Mouse (Mus musculus) granulocyte monocyte progenitor cell, adult 5-6 weeks (primary cell): Measurements from ENCODE around the gene Rtn1. TPM values are rescaled to one million over a fixed set of nuclear protein-coding genes. Genes with fewer than 3 reads are reported as not detected.

Experiments used
- ATAC-seq: replicated peaks from 2 replicates; pipeline ENCODE4 v1.8.0; 2016; ENCODE audit warnings: mild to moderate bottlenecking, moderate TSS enrichment, inconsistent platforms; ENCODE audit not compliant: poor library complexity, severe bottlenecking
- total RNA-seq, 2 experiments: library from RNA; stranded (forward) in 1 of 2; stranded (reverse) in 1 of 2; fragments of 200-712, 200-1000 nt in 1 of 2; fragments of >200 nt in 1 of 2; fragmentation: Nextera tagmentation in 1 of 2; gene quantifications; 2 replicates each; pipeline ENCODE4 v1.2.3; 2014 to 2017

Rtn1 gene
- total RNA-seq (2014; fragmentation: Nextera tagmentation) = not detected in 2 replicates
- not detected in 2 replicates for total RNA-seq (2017)

DNA sequence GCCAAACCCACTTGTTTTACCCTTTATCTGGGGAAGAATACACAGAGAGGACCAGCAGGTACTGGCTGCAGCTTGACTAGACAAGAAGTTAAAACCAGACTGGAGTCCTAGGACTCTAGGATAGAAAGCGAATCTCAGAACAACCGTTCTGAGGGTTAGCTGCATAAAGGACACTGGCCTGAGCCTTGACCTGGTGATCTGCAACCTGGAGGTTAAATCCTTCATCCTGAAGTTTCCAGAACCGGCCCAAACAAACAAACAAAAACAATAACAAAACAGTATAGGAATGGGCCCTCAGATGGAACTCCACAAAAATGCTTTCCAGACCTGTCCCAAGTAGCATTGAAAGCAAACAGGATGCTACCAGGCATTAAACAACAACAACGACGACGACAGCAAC, at the start of gene Rtn1:
TSS of gene Rtn1 (minus strand) at position 101 of the 400 bp plus-strand sequence.
- ATAC-seq = no peak

DNA sequence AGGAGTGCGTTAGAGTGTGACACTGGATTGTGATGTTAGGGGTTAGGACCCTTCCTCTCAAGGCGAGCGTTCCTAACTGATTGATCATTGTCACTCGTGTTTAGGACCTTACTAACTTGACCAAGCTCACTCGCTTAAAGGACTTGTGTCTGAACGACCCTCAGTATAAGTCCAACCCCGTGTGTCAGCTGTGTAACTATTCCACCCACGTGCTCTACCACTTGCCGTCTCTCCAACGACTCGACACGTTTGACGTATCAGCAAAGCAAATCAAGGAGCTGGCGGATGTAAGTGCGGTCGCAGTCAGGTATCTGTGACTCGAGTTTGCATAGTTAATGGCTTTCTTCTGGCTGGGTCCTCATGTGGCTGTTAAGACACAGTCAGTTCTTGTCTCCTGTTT, 45.1 kb upstream of the Rtn1 start:
- ATAC-seq = no peak

DNA sequence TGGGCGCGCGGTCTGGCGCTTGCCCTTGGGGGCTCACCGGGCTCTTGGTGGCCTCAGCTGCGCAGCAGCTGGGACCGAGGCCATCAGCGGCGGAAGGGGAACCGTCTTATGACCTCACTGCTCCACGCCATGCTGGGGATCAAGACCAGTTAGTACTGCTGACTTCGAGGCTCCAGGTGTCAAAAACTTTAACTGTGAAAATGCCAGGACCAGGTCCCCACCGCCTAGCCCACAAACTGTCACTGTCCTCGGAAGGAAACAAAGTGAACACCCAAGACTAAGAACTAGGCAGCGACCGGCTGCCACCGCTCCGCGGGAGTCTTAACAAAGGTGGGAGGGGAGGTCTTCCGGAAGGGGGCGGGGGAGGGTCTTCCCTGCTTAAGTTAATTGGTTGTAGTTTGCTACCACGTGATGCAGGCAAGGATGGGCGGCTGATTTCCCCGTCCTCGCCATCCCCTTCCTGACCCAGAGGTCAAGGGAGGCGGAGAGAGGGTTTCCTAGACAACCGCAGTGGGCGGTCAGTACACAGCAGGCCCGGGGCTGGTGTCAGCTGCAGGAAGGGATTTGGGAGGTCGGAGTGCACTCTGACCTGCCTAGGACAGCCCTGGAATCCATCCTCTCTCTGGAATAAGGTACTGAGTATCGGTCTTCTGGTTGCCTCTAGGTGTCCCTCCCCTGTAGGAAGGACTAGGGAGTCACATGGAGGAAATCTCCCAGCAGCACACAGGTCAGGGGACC, 33.2 kb upstream of the Rtn1 start, which contains the start of gene Lrrc9:
TSS of gene Lrrc9 (plus strand) at position 28 of the 738 bp plus-strand sequence.
- peak; percentile 88 for ATAC-seq

DNA sequence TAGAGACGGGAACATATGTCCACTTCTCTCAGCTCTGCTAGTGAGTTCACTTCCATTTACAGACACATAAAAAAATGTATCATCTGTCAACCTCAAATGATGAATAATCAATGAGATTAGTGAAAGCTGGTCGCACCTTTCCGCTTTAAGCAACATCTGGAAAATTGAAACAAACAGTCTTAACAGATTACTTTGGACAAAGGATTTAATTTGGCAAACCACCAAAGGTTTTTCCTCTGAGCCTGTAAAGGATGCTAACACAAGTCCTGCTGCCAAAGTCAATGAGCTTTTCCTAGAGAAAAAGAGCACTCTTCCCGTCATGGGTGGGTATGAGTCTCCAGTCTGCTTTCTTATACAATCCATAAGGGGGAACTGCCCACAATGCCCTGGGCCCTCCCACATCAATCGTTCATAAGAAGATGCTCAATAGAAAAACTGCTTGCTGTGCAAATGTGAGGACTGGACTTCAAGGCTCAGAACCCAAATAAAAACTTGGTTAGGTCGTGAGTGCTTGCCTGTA, 30.2 kb upstream of the Rtn1 start:
- no peak for ATAC-seq

DNA sequence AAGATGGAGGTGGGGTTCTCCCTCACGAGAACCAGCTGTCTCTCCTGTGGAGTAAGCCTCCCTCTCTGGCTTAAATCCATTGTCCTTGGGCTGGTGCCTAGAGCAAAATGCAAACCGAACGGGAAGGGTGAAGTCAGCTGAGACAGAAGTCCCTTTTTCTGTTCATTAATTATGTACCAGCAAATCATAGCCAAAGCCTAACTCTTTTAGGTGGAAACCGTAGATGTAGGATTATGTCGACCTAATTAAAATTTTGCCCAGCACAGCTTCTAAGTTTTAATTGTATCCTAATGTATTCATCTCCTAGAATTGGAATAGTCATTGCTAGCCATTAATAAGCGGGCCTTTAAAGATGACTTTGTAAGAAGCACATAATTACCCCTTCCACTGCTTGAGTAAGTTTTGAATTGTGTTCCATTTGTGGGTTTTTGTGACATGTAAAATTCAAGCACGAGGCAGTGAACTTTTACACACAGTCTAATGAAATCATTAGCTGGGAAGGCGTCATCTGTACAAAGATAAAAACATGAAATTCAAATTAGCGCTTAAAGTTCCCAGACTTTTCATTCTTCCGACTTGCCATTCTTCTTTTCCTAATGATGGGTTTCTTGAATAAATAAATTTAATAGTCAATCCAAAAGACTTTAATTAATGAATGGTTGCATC, 29.0 kb upstream of the Rtn1 start:
- ATAC-seq = no peak

DNA sequence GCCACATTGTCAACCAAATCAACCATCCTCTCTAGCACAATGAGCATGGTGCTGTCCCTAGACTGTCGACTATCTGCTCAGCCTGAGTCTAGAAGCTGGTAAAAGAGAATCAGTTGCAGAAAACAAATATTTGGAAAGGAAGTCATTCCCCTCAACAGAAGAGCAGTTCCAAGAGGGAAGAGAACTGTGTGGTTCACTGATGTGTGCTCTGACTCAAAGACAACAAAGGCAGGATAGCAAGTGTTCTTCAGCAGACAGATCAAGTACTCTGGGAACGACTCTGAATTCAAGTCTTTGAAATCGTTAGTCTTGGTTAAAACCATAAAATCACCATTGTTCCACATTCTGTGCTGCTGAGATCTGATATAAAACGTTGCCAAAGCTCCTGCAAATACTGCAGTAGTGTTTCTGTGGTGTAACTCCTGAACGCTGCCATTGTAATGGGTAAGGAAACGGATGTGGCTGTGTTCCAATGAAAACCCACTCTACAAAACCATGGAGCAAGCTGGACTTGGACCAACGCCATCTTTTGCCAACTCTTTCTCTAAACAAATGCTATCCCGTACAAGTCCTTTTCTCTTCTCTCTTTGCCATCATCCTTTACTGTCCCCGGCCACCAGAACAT, 24.5 kb upstream of the Rtn1 start:
- ATAC-seq = no peak

DNA sequence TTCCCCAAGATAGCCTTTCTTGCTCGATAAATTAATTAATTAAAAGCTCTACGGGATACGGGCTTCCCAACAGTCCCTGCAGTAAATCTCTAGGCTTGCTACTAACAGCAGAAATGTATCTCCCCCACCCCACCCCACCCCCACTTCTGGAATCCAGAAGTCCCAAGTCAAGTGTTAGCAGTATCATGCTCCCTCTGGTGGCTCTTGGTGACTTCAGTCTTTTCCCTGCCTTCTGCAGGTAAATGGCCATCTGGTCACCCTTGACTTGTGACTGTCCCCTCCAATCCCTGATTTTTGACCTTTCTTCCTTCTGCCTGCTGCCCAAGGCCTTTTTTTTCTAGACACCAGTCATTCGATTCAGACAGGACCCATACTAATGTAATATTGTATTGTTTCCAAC, 23.4 kb upstream of the Rtn1 start:
- ATAC-seq = no peak

DNA sequence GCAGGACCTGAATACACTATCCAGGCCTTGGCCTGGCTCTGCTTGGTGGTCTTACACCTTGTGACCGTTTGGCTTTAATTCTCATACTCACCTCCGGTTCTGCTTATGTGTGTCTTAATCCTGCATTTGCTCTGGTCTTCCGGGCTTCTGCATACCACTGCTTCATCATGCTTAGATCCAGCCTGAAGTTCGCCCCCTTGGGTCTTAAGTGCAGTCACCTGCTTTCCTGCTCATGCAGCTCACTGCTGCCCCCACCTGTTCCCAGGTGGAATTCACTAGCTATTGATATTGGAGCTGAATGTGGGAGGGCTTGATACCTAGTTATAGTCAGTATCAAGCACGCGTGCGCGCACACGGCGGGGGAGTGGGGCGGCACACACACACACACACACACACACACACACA, 18.9 kb upstream of the Rtn1 start:
- peak; percentile 78 for ATAC-seq

DNA sequence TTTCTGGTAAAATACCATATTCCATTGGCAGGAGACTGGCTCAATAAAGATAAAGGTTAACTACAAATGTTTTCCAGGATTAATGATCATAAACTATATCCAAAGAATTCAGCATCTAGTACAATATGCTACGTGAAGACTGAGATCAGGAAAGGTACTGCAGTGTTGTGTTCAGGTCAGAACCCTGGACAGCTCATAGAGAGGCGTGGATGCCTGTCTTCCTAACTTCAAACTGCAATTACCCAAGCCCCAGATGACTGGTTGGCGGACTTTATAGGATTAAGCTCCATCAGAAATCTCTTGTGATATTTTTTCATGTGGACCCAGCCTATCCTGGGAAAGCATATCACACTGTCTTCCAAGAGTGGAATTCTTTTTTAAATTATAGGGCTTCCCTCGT, 13.8 kb upstream of the Rtn1 start:
- ATAC-seq = no peak

DNA sequence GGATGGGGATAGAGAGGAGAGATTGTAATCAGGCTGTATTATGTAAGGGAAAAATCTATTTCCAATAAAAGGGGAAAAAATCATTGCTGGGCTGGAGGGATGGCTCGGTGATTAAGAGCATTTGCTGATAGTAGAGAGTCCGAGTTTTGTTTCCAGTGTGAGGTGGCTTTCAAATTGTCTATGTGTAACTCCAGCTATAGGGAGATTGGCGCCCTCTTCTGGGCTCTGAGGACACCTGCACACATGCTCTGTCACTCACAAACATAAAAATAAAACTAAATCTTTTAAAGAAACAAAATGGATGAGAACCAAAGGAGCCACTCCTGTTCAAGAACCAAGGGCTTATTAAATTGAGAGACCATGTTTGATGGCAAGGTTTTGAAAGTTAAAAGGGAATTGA, 8.9 kb upstream of the Rtn1 start:
- no peak for ATAC-seq

DNA sequence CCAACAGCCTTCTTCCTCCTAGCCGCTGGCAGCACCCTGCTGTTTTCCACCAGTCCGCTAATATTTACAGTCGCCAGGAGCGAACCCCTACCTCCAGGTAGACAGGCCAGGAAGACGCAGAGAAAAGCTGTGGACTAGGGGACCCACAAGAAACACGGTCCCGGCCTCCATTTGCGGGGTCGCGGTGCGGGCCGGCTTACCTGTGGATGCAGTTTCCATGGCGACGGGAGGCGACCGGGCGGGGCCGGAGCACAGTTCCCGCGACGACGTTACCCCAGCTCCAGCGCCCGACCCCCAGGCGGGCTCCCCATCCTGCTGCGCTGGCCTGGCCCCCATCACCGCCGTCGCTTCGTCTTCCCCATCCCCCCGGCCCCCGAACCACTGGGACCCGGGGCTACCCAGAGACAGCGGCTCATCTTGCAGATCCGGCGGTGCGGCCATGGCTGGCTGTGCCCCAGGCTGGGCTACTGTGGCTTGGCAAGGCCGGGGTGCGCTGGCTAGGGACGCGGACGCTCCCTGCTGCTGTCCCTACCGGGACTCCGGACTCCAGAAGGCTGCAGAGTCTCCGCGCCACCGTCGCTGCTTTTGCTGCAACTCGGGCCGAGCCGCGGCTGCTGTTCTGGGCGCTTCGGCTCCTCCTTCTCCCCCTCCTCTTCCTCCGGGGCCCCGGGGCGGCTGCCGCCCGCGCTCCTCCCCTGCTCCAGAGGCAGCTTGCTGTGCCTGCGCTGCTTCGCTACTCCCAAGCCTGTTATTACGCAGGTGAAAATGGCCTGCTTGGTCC, 553 bp downstream of the Rtn1 start:
- ATAC-seq = peak; percentile 77

DNA sequence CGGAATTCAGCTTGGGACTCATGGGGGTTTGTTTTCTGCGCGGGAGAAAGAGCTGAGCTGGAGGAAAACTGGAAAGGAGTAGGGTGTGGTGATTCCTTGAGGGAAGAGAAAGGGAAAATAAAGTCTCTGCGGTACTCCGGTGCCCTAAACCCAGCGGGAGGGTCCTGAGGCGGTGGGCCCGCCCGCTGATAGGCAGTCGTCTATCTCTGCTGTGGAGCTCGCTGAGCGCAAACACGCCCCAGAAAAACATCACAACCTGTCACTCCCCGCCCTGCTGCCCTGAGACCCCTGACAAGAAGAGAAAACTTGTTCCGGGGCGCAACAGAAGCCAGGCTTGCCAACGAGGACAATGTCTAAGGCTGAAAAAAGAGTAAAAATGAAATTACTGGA, 1.1 kb downstream of the Rtn1 start:
- ATAC-seq = no peak

DNA sequence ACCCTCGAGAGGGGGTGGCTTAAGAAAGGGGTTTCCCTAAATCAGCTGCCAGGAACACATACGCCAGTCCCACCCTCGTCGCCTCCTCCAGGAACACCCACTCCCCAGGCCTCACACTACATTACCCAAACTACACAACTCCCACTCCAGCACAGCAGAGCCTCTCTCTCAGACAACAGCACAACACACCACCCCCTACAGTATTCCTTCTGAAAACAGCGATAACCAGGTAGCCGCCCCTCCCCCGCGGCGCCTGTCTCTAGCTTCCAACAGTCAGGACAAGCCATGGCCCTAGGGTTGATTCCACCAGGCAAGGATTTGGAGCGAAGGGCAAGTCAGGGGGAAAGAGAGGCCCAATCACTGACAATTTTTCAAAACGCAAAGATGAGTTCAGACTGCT, 1.7 kb downstream of the Rtn1 start:
- no peak for ATAC-seq

DNA sequence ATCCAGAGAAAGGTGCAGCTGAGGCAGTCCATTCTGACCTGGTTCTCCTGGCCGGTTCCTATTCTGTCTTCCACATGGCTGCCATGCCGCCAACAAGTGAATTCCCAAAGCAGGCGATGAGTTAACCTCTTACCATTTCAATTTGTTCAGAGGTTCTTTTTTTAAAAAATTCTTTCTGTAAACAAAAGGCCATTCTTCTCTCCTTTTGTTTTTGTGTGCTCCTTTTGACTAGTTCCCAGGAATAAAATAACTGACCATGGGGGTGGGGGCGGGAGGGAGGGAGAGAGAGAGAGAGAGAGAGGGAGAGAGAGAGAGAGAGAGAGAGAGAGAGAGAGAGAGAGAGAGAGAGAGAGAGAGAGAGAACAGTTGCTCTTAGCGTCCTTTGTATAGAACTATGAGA, 3.8 kb downstream of the Rtn1 start:
- no peak for ATAC-seq

DNA sequence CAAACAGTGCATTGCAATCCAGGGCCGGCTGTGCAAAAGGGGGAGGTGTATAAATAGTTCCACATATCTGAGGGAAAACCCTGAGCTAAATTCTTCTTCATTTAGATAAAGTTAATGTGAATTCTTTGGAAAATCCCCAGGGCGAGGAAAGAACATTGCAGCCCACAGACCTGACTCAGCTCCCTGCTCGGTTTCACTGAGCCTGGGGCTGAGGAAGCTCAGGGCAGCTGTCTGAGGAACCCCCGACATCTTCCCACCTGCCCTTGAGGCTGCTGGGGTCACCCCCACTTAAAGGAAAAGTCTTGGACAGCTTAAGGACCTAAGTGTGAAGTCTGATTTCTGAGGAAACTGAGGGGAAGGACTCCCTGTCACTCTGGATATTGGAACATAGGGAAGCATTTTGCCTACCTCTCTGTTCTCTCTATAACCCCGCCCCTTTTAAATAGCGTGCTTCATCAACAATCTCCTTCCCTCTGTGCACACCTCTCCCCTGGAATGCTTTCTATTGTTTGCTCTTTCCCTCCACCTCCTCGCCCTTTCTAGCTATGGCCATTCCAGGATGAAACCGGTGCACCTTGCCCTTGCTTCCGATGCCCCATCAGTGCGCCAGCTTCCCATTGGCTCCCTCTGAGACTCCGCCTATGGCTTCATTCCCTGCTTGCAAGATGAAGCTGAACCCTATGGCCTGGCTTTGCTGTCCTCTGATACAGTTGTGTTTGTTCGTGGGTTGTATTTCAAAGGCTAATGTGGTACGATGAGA, 15.6 kb downstream of the Rtn1 start:
- ATAC-seq = no peak

DNA sequence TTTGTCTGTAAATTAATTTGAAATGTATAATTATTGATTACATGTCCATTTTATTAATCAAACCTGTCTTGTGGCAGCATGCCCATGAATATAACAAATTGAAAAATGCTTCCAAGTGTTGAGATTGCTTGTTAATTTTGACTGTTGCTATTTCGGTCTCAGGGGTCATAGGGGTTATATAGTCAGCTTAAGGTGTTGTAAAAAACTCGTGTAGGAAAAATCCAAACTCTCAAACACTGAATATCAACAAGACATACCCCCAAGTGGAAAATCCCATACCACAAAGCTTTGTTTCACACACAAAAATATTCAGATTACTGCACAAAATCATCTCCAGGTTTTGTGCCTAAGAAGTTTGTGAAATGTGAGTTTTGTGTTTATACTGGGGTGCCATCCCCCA, 18.5 kb downstream of the Rtn1 start:
- ATAC-seq = no peak

DNA sequence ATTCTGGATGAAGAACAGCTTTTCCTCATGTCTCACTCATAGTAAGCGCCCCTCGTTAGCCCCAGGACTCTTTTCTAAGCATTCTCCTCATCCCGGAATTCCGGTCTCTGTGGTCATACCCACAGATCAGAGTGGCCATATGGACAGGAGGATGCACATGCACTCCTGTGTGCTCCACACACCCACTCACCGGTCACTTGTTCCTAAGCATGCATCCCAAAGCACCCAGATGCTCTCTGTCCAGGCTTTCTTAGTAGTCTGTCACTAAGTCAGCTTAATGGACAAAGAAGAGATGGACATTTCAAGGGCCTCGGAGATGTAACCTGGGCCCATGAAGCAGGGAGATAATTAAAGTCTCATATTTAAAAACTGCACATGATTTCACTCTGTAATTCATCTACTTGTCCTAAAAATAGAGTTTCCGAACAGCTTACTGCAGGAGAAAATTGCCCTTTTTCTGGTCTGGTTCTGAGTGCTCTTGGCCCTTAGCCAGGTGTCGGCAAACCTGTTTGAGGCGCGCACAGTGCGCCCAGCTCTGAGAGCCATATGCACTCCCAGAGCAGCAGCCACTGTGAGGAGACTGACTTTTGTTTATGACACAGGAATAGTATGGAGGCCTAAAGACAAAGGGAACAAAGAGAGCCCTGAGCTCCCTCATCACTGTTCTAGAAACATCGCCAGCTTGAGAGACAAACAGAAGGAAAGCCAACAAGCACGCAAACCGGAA, 19.3 kb downstream of the Rtn1 start:
- no peak for ATAC-seq

DNA sequence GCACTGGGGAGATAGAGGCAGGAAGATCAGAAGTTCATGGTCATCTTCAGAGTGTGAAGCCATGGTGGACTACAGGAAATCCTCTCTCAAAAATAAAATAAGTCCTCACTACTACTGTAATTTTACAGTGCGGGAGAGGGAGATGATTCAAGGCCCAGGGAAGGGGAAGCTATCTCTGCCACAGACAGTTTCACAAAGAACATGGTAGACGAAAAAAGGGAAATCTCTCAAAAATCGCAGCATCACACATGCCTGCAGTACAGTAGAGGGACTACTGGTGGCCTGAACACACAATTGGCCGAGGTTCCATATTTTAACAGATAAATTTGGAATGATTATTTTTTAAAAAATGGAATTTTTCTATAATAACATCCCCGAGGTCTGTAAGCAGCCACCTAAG, 20.0 kb downstream of the Rtn1 start:
- peak; percentile 42 for ATAC-seq

DNA sequence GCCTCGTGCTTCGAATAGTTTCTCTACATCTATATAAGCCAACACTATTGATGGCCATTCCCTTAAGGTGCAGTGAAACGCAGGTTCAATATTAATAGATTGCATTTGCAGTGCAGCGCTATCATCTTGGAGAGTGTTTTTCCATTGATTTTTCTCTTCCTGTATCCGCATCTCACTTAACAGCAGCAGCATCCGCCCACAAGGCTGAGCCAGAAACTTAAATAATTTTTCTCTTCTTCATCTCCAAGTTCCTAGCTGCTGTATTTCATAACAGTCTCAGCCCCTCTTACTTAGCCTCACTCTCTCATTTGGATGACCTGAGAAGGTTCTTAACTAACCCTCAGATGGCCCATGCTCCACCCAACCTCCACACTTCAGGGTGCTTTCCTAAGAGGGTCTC, 20.7 kb downstream of the Rtn1 start:
- ATAC-seq = no peak
